Mouse (Mus musculus) G1E (cell line): ENCODE measurements around the gene Zc2hc1c. TPM values are rescaled to one million over a fixed set of nuclear protein-coding genes. Genes with fewer than 3 reads are reported as not detected.

Source experiments
- ATAC-seq: 2 replicates; pipeline ENCODE4 v1.8.0; 2016; ENCODE audit warnings: mild to moderate bottlenecking; ENCODE audit not compliant: insufficient number of reproducible peaks, poor library complexity, low FRiP score, severe bottlenecking; ENCODE audit errors: extremely low read depth
- DNase-seq: peaks from one replicate; pipeline ENCODE4 v3.0.0; 2012; ENCODE audit warnings: low spot score
- H3K27me3 ChIP-seq: 2 replicates; pipeline ENCODE4 v1.6.1; 2012; ENCODE audit warnings: mild to moderate bottlenecking, low read length, inconsistent platforms; ENCODE audit not compliant: insufficient read depth
- H3K36me3 ChIP-seq: replicated peaks from 2 replicates; pipeline ENCODE3; 2012; ENCODE audit warnings: mild to moderate bottlenecking, inconsistent platforms
- H3K4me1 ChIP-seq: 2 replicates; pipeline ENCODE4 v1.6.1; 2012; ENCODE audit warnings: low read depth, low read length, inconsistent platforms, mixed read lengths; ENCODE audit not compliant: insufficient read depth
- H3K4me3 ChIP-seq: 2 replicates; pipeline ENCODE4 v1.5.1; 2012; ENCODE audit warnings: low read depth, mild to moderate bottlenecking, inconsistent platforms, low read length, moderate library complexity, mixed read lengths
- H3K9me3 ChIP-seq: replicated peaks from 2 replicates; pipeline ENCODE4 v1.6.1; 2012; ENCODE audit warnings: inconsistent platforms
- CTCF ChIP-seq: IDR thresholded peaks from 2 replicates; pipeline ENCODE4 v1.5.1; 2012; ENCODE audit warnings: low read depth, low read length, inconsistent platforms, mixed read lengths
- GATA1 ChIP-seq: IDR thresholded peaks from 2 replicates; pipeline ENCODE4 v1.6.1; 2012; ENCODE audit warnings: borderline replicate concordance, low read length, inconsistent platforms, mixed read lengths
- GATA2 ChIP-seq: IDR thresholded peaks from 2 replicates; pipeline ENCODE4 v1.6.1; 2012; ENCODE audit warnings: low read depth, low read length, inconsistent platforms, borderline replicate concordance
- POLR2AphosphoS5 ChIP-seq: IDR thresholded peaks from 2 replicates; pipeline ENCODE4 v1.6.1; 2012; ENCODE audit warnings: low read depth, low read length, inconsistent platforms; ENCODE audit not compliant: insufficient replicate concordance
- TAL1 ChIP-seq: conservative IDR thresholded peaks from 2 replicates; pipeline ENCODE4 v1.6.1; 2012; ENCODE audit warnings: low read depth, low read length, inconsistent platforms, mixed read lengths
- polyA plus RNA-seq: library from polyadenylated mRNA; stranded (reverse); fragments of >175 nt; gene quantifications from 2 replicates; pipeline ENCODE4 v1.2.3, GENCODE M21; 2012
- total RNA-seq, 2 experiments: library from RNA; stranded (forward) in 1 of 2; stranded (reverse) in 1 of 2; fragments of 200-1000 nt in 1 of 2; fragments of >200 nt in 1 of 2; fragmentation: Nextera tagmentation in 1 of 2; gene quantifications; 2 replicates each; pipeline ENCODE4 v1.2.3; 2014 to 2017

Gene Zc2hc1c
- total RNA-seq (2014; fragmentation: Nextera tagmentation) (not detected in 2 replicates), total RNA-seq (2017) (1.2 and 1.3 TPM in 2 replicates), polyA plus RNA-seq (0.03 and 0.04 TPM in 2 replicates)

DNA sequence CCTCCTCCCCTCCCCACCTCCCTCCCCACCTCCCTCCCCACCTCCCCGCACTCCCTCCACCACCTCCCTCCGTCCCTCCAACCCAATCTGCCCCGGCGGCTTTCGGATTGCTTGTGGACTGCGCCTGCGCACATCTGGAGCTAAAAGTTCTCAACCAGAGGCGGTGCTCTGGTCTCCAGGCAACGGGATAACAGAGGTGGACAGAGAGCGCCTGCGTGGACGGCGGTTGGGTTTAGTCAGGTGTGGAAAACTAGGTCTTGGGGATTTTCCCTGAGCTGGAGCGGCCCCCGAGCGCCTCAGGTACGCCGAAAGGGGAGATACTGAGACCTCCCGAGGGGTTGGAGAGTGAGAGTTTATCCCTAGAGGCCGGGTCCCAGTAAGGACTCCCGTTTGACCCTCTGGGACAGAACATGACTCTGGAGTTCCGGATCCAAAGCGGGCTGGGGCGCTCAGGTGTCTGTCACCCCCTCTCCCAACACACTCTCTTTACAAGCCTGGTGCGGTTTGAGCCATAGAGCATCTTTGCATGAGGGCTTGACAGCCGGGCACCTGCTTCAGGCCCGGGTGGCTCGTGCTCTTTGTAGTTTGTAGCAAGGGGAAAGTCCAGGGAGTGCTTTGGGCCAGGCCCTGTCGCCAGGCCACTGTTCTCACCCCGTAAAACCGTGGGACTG is at the start of gene Zc2hc1c:
TSS of gene Zc2hc1c (plus strand) at position 106 of the 671 bp plus-strand sequence.
- Histone ChIP-seq H3K27me3 (peaks cover 4% of the 10 kb centered on the region), H3K36me3 (no peaks in the 10 kb centered on the region), H3K4me1 (peaks cover 48% of the 10 kb centered on the region), H3K4me3 (peak within 1 kb of the TSS; percentile 73), H3K9me3 (no peaks in the 10 kb centered on the region)
- ATAC-seq, result peak; percentile 62
- TF ChIP-seq TAL1 (no peak), POLR2AphosphoS5 (no peak), GATA1 (no peak), GATA2 (no peak), CTCF (no peak)
- DNase-seq, result peak; percentile 85

DNA sequence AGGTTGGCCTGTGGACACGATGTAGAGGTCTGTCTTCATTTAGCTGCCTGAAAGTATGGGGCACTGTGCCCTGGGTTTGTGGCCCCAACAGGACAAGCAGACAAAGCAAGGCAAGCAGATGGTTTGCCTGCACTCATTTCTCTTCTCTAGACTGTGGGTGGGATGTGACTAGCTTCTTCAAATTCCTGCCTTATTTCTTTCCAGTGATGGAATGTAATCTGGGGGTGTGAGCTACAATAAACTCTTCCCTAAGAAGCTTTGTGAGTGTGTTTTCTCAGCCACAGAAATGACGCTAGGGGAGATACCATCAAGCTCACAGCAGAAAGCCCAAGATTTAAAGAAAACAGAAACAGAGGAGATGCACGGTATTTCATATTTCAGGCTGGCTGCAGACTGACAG is 36.3 kb upstream of the Zc2hc1c start:
- Histone ChIP-seq H3K4me1 (peaks cover 9% of the 10 kb centered on the region), H3K4me3 (no peak overlapping the region), H3K27me3 (no peaks in the 10 kb centered on the region; the same call in 1 of the 2 replicates), H3K36me3 (peaks cover 13% of the 10 kb centered on the region), H3K9me3 (peaks cover 5% of the 10 kb centered on the region)
- DNase-seq (no peak), ATAC-seq (no peak)
- TF ChIP-seq TAL1 (no peak), GATA2 (no peak), POLR2AphosphoS5 (no peak), GATA1 (no peak), CTCF (no peak)

DNA sequence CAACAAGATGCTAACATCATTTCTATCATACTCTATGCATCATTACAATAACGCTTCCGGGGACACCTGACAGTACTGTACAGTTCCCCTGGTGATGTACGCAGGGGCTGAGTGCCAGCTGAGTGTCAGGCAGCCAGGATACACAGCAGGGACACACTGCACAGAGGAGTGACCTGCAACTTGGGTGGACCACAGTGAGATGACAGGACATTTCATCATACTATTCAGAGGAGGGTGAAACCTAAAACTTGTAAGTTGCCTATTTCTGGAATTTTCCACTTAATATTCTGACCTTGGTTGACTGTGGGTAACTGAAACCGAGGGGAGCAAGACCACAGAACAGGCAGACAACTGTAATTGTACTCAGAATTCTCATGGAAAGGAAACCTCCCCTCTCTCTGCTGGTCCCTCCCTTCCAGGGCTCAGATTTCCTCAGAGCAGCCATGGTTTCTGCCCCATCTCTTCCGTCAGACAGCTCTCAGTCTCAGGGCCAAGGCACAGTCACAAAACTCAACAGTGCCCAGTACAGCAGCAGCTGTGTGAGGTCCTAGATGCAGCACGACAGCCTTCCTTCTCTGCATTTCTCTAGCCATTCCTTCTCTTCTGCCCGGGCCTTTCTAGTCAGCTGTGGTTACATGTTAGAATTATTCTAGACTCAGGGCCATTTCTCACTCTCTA is 32.2 kb upstream of the Zc2hc1c start:
- ATAC-seq (no peak), DNase-seq (no peak)
- TF ChIP-seq POLR2AphosphoS5, result no peak
- TF ChIP-seq CTCF, result no peak
- no peak for TF ChIP-seq GATA2
- no peak for TF ChIP-seq GATA1
- TF ChIP-seq TAL1, result no peak
- H3K9me3 ChIP-seq, result no peaks in the 10 kb centered on the region
- peaks cover 27% of the 10 kb centered on the region for H3K36me3 ChIP-seq
- H3K4me3 ChIP-seq, result no peak overlapping the region
- peaks cover 13% of the 10 kb centered on the region for H3K4me1 ChIP-seq
- H3K27me3 ChIP-seq, result no peaks in the 10 kb centered on the region

DNA sequence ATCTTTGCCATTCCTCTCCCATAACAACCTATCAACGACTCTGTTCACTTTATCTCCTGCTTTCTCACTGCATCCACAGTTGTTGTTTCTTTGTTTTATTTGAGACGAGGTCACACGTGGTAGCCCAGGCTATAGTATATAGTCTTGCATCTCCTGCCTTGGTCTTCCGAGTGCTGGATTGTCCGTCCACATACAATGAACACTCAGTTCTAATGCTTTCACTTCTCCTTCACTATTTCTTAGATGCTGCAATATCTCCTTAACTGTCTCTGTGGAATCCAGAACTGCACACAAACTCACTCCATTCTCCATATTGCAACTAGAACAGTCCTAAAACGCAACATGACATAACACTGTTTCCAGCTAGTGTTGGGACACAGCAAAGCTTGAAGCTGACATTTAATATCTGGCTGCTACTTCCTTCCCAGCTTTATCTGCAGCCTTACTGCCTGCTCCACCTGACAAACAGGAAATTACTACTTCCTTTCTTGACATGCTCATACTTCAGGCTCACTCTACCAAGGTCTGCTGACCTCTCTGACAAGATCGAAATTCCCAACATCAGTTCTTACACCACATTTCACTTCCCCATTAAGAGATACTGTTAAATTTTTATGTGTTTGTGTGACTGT is 31.3 kb upstream of the Zc2hc1c start:
- H3K4me3 ChIP-seq, result no peak overlapping the region
- TF ChIP-seq GATA2 (no peak), GATA1 (no peak), POLR2AphosphoS5 (no peak), TAL1 (no peak), CTCF (no peak)
- H3K9me3 ChIP-seq, result no peaks in the 10 kb centered on the region
- no peak for DNase-seq
- H3K4me1 ChIP-seq, result peaks cover 13% of the 10 kb centered on the region
- no peaks in the 10 kb centered on the region for H3K27me3 ChIP-seq
- H3K36me3 ChIP-seq, result peaks cover 32% of the 10 kb centered on the region
- peak; percentile 81 for ATAC-seq

DNA sequence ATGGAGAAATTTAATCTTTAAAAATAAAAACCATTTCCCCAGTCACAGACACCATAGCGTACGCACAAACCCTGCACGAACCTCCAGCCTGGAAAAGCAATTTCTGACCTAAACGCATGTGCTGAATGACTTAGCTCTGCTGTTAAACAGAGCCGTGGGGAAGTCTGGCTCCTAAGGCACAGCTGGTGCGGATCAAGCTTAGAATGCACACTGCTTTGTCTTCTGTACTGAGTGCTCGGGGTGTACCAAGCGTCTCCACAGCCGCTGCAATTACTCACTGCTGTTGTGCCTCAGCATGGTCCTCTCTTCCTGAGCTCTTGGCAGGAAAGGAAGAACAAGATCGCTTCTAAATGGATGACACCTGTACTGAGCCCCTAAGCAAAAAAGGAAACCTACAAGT is 25.9 kb upstream of the Zc2hc1c start:
- Histone ChIP-seq H3K9me3 (no peaks in the 10 kb centered on the region), H3K4me3 (no peak overlapping the region), H3K36me3 (peaks cover 35% of the 10 kb centered on the region), H3K27me3 (no peaks in the 10 kb centered on the region), H3K4me1 (peaks cover 4% of the 10 kb centered on the region)
- no peak for ATAC-seq
- DNase-seq, result no peak
- no peak for TF ChIP-seq GATA2
- no peak for TF ChIP-seq CTCF
- no peak for TF ChIP-seq GATA1
- no peak for TF ChIP-seq TAL1
- TF ChIP-seq POLR2AphosphoS5, result no peak

DNA sequence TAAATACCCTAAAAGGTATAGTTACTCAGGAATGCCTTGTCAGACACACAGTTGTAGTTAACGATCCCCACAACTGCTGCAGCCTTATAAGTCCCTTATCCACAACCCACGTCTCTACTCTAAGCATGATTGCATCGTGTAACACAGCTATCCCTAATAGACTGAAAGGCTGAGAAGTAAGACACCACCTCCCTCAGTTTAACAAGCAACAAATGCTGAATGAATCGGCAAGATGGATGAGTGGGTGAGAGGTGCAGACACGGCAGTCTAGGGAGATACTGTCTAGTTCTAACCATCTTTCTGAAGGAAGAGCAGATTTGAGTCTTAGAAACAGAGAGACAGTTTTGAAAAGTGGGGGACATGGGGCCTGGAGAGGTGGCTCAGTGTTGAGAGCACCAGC is 25.2 kb upstream of the Zc2hc1c start:
- no peak overlapping the region for H3K4me3 ChIP-seq
- no peaks in the 10 kb centered on the region for H3K27me3 ChIP-seq
- TF ChIP-seq POLR2AphosphoS5 (no peak), GATA2 (no peak), TAL1 (no peak), GATA1 (no peak), CTCF (no peak)
- DNase-seq, result no peak
- peaks cover 4% of the 10 kb centered on the region for H3K4me1 ChIP-seq
- H3K36me3 ChIP-seq, result peaks cover 31% of the 10 kb centered on the region
- no peak for ATAC-seq
- no peaks in the 10 kb centered on the region for H3K9me3 ChIP-seq
